Mouse (Mus musculus) gastrocnemius, postnatal 25 days (tissue): ENCODE measurements at regions not wholly inside any gene's neighbourhood (a gene's known extent, or its start where the extent isn't known, plus 50 kb on each side); places are given as distances from the start of the nearest gene placed in this dataset.

Source experiments
- DNase-seq: peaks from one replicate; pipeline ENCODE4 v3.0.0; 2022

DNA sequence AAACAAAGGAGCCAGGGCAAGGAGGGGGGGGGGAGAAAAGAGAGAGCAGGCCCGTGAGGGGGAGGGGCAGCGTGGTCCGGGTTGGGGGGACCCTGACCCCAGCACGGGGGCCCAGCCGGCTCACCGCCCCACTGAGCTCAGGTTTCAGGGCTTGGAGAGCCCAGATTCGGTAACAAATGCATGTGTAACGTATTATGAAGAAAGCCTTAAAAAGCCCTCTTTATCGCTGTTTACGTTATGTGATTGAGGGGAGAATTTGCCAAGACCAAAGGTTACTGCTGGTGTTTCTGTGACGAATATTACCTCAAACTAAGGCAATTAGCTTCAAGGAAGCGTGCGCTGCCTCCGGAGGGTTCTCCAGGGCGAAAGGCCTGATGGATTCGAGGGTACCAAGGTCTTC, 54.2 kb downstream of the Barx1 start:
- no peak for DNase-seq

DNA sequence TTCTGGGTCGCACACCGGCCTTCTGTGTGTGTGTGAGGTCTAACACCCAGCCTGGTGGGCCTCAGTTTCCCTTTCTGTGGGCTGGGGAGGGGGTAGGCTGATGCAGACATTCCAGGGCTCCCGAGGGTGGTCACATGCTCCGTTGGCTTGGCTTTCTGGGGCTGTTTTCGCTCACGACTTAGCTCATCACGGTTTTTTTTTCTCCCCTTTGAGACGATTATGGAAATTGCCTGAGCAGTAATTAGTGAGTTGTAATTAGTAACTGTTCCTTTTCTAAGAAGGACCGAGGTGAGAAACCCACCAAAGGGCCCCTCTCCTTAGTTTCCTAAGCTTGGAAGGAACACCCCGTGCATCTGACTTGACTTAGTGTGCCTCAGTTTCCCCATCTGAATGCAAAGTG, 54.7 kb downstream of the Barx1 start:
- DNase-seq: no peak

GRCm38 (mm10) chr13:48723676-48724075, 60.9 kb downstream of the Barx1 start:
- no peak for DNase-seq

GRCm38 (mm10) chr13:48726430-48726829, 63.6 kb downstream of the Barx1 start:
- no peak for DNase-seq

DNA sequence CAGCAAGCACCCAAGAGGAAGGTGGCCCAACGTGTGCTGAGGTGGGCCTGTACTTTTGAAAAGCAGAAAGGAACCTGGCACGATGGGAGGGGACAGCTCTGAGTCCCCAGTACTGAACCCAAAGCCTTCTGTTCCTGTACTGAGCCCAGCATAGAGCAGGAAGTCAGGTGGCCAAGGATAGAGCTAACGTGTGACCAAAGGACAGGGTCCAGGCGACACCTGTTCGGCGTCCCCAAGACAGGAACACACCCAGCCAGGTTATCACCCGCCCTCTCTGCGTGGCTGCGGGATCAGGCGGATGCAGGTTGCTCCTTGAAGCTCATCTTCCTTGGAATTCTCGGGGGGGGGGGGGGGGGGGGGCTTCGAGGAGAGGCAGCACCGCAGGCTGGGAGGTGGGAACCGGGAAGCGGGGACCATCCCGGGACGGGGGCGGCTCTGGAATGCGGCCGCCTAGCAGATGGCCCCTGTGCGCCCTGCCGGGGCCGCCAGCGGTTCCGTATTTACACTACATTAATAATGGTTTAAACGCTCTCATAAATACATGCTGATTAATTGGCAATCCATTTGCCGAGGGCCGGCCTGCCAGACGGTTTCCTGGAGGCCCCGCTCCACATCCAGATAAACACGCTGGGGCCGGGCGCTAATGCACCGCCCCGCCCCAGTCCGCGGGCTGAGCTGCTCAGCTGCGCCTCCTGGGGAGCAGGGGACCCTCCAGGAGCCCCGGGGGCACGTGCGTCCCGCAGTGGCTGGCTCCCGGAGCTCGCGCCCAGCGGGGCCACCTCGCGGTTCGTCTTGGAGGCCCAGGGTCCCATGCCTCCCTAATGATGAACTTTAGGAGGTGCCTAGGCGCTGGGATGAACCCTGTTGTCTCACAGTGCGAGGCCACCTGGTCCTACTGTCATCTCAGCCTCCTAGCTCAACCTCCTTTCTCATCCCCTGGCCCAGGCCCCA, 68.5 kb downstream of the Barx1 start:
- DNase-seq: no peak

DNA sequence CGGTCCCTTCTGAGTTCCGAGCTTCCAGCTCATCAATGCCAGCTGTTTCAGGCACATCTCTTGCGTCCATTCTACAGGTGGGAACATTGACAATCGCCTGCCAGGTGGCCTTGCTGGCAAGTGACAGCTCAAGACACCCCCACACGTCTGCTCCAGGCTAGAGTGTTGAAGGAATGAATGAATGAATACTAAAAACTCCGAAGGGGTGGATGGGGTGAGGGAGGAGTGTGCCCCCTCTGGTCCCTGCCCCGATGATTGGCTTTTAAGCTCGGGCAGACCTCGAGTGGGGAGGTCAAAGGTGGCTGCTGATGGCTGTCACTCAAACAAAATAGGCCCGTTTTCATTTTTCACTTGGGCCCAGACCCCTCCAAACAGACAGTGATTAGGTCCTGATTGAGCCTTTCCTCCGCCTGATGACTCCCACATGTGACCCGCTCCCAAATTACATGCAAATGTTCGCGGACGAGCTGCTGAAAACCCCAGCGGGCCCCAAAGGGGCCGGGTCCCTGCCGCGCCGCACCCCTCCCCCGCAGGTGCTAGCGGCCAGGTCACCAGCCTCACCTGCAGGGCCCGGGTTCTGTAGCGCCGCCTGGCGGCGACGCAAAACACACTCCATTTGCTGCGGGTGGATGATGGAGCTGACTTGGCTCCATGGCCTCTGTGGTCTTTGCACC, 69.5 kb downstream of the Barx1 start:
- DNase-seq: no peak

- DNase-seq: no peak
These were observed 72.2 kb downstream of the Barx1 start for GRCm38 (mm10) chr13:48734985-48735384.

DNA sequence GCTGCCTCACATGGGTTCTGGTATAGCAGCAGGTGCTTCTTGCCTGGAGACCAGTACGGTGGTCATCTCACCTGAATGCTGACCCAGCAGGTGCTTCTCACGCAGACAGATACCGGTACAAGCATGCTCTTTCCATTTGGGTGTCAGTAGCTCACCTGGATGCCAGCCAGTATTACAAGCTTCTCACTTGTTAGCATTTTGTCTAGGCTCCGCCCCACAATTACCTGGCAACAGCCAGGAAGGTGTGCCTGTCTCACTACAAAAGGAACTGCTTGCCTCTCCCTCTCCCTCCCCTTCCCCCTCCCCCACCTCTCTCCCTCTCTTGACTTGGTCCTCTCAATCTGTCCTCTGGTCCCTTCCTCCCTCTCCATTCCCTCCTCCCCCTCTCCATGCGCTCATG, 82.8 kb downstream of the Barx1 start:
- DNase-seq: no peak

- DNase-seq: peak; percentile 18
These were observed 83.5 kb downstream of the Barx1 start for GRCm38 (mm10) chr13:48746301-48746700.
